Mouse (Mus musculus): ENCODE measurements at regions not wholly inside any gene's neighbourhood (a gene's known extent, or its start where the extent isn't known, plus 50 kb on each side); places are given as distances from the start of the nearest gene placed in this dataset.
A peak's percentile ranks its signal among the peaks of the same experiment; 100 is the strongest.

- DNase-seq: peak; percentile 72
- intact Hi-C loops (cut with DNase I; ENCODE audit: low total_unique reads): loop anchor here (5.0 kb wide), 3 partner anchors 198 to 633 kb away; no protein-coding TSS in a partner anchor
Measured at GRCm38 (mm10) chr10:83819266-83819949, 96.7 kb downstream of the 1500009L16Rik start.

- intact Hi-C loops (cut with DNase I; ENCODE audit: low total_unique reads): loop anchor here (5.0 kb wide), 3 partner anchors 197 to 632 kb away; no protein-coding TSS in a partner anchor
Measured at GRCm38 (mm10) chr10:83819950-83820275, 97.2 kb downstream of the 1500009L16Rik start.

GRCm38 (mm10) chr10:83821089-83821488 lies 98.4 kb downstream of the 1500009L16Rik start:
- DNase-seq: no peak
- intact Hi-C loops (cut with DNase I; ENCODE audit: low total_unique reads): no loop called here

More at GRCm38 (mm10) chr10:83819950-83820275, 97.2 kb downstream of the 1500009L16Rik start:
- DNase-seq: no peak

GRCm38 (mm10) chr10:83826105-83826504 lies 103.4 kb downstream of the 1500009L16Rik start:
- DNase-seq: no peak

GRCm38 (mm10) chr10:83836351-83836750 lies 113.7 kb downstream of the 1500009L16Rik start:
- DNase-seq: no peak
- intact Hi-C loops (cut with DNase I; ENCODE audit: low total_unique reads): no loop called here

More at GRCm38 (mm10) chr10:83826105-83826504, 103.4 kb downstream of the 1500009L16Rik start:
- intact Hi-C loops (cut with DNase I; ENCODE audit: low total_unique reads): no loop called here

GRCm38 (mm10) chr10:83840226-83840625 lies 117.6 kb downstream of the 1500009L16Rik start:
- intact Hi-C loops (cut with DNase I; ENCODE audit: low total_unique reads): no loop called here
- no peak for DNase-seq

GRCm38 (mm10) chr10:83850881-83851280 lies 128.2 kb downstream of the 1500009L16Rik start:
- no peak for DNase-seq
- intact Hi-C loops (cut with DNase I; ENCODE audit: low total_unique reads): no loop called here

GRCm38 (mm10) chr10:83852194-83852593 lies 129.5 kb downstream of the 1500009L16Rik start:
- no peak for DNase-seq
- intact Hi-C loops (cut with DNase I; ENCODE audit: low total_unique reads): no loop called here

GRCm38 (mm10) chr10:83852806-83853205 lies 130.1 kb downstream of the 1500009L16Rik start:
- intact Hi-C loops (cut with DNase I; ENCODE audit: low total_unique reads): no loop called here
- DNase-seq: no peak

GRCm38 (mm10) chr10:83857794-83858442 lies 135.3 kb downstream of the 1500009L16Rik start:
- intact Hi-C loops (cut with DNase I; ENCODE audit: low total_unique reads): no loop called here
- DNase-seq: no peak

GRCm38 (mm10) chr10:83858689-83859088 lies 136.0 kb downstream of the 1500009L16Rik start:
- DNase-seq: no peak
- intact Hi-C loops (cut with DNase I; ENCODE audit: low total_unique reads): no loop called here

- DNase-seq: no peak
- intact Hi-C loops (cut with DNase I; ENCODE audit: low total_unique reads): no loop called here
Measured at GRCm38 (mm10) chr10:83859633-83860032, 137.0 kb downstream of the 1500009L16Rik start.

- intact Hi-C loops (cut with DNase I; ENCODE audit: low total_unique reads): no loop called here
- no peak for DNase-seq
Measured at GRCm38 (mm10) chr10:83861574-83862190, 139.0 kb downstream of the 1500009L16Rik start.

- no peak for DNase-seq
- intact Hi-C loops (cut with DNase I; ENCODE audit: low total_unique reads): no loop called here
Measured at GRCm38 (mm10) chr10:83864591-83864990, 141.9 kb downstream of the 1500009L16Rik start.

GRCm38 (mm10) chr10:83865929-83866328 lies 143.3 kb downstream of the 1500009L16Rik start:
- intact Hi-C loops (cut with DNase I; ENCODE audit: low total_unique reads): no loop called here
- DNase-seq: no peak

- intact Hi-C loops (cut with DNase I; ENCODE audit: low total_unique reads): no loop called here
- DNase-seq: peak; percentile 29
Measured at GRCm38 (mm10) chr10:83871736-83872400, 149.2 kb downstream of the 1500009L16Rik start.

- DNase-seq: no peak
- intact Hi-C loops (cut with DNase I; ENCODE audit: low total_unique reads): no loop called here
Measured at GRCm38 (mm10) chr10:83878745-83879144, 156.1 kb downstream of the 1500009L16Rik start.

GRCm38 (mm10) chr10:83882119-83882890 lies 159.6 kb downstream of the 1500009L16Rik start:
- no peak for DNase-seq
- intact Hi-C loops (cut with DNase I; ENCODE audit: low total_unique reads): no loop called here

- no peak for DNase-seq
- intact Hi-C loops (cut with DNase I; ENCODE audit: low total_unique reads): no loop called here
Measured at GRCm38 (mm10) chr10:83882891-83883185, 160.2 kb downstream of the 1500009L16Rik start.

GRCm38 (mm10) chr10:83884553-83884952 lies 161.9 kb downstream of the 1500009L16Rik start:
- intact Hi-C loops (cut with DNase I; ENCODE audit: low total_unique reads): no loop called here
- DNase-seq: no peak

Data from gastrocnemius, postnatal 14 days (tissue).